Mouse (Mus musculus) thymus, adult 2 months (tissue): ENCODE measurements around the gene Pak1.

ENCODE experiments used
- CTCF ChIP-seq: fragments of 200-500 bp; IDR thresholded peaks from 2 replicates; pipeline ENCODE4 v1.5.1; 2012; ENCODE audit warnings: mild to moderate bottlenecking, control low read depth, low read length, moderate library complexity, borderline replicate concordance; ENCODE audit not compliant: control insufficient read depth, poor library complexity, insufficient read depth; ENCODE audit errors: extremely low read depth
- POLR2A ChIP-seq: fragments of 200-500 bp; IDR thresholded peaks from 2 replicates; pipeline ENCODE4 v1.6.1; 2012; ENCODE audit warnings: mild to moderate bottlenecking, low read length, control low read depth, moderate library complexity; ENCODE audit not compliant: control insufficient read depth, poor library complexity, insufficient read depth; ENCODE audit errors: extremely low read depth

GRCm38 (mm10) chr7:97747787-97748497, 40.4 kb upstream of the Pak1 start:
- TF ChIP-seq POLR2A (peak; percentile 45; the same call in 1 of the 2 replicates), CTCF (peak; percentile 91)
